Mouse (Mus musculus) olfactory bulb, adult 2 months (tissue): ENCODE data around the gene Gldn. TPM values are rescaled to one million over a fixed set of nuclear protein-coding genes. Genes with fewer than 3 reads are reported as not detected.

ENCODE experiments used
- H3K27ac ChIP-seq: fragments of 200-500 bp; 2 replicates; pipeline ENCODE4 v1.5.1; 2012; ENCODE audit warnings: low read depth, low read length; ENCODE audit not compliant: insufficient read depth
- H3K4me1 ChIP-seq: fragments of 200-500 bp; 2 replicates; pipeline ENCODE4 v1.6.1; 2012; ENCODE audit warnings: low read length; ENCODE audit not compliant: control insufficient read depth, insufficient read depth
- H3K4me3 ChIP-seq: fragments of 200-500 bp; 2 replicates; pipeline ENCODE4 v1.5.1; 2012; ENCODE audit warnings: mild to moderate bottlenecking, low read depth, low read length, moderate library complexity; ENCODE audit not compliant: insufficient read depth
- CTCF ChIP-seq: fragments of 200-500 bp; IDR thresholded peaks from 2 replicates; pipeline ENCODE4 v1.5.1; 2012; ENCODE audit warnings: low read depth, mild to moderate bottlenecking, low read length, moderate library complexity; ENCODE audit not compliant: insufficient read depth
- POLR2A ChIP-seq: fragments of 200-500 bp; IDR thresholded peaks from 2 replicates; pipeline ENCODE4 v1.6.1; 2012; ENCODE audit warnings: mild to moderate bottlenecking, low read depth, low read length, moderate library complexity; ENCODE audit not compliant: insufficient read depth
- WGBS: fragments of 180-500 bp; shearing (Covaris S2); methylation state at CpG from one replicate; pipeline ENCODE4 v1.1.7; 2018; 5-methylcytosine and 5-hydroxymethylcytosine counted together
- polyA plus RNA-seq: library from polyadenylated mRNA; stranded (reverse); fragments of >200 nt; gene quantifications from 2 replicates; pipeline ENCODE4 v1.2.4, GENCODE M21; 2012; ENCODE audit warnings: low replicate concordance; ENCODE audit not compliant: missing spikeins, insufficient read depth, insufficient read length

Gldn gene
- polyA plus RNA-seq, 1 experiment, result not detected

DNA sequence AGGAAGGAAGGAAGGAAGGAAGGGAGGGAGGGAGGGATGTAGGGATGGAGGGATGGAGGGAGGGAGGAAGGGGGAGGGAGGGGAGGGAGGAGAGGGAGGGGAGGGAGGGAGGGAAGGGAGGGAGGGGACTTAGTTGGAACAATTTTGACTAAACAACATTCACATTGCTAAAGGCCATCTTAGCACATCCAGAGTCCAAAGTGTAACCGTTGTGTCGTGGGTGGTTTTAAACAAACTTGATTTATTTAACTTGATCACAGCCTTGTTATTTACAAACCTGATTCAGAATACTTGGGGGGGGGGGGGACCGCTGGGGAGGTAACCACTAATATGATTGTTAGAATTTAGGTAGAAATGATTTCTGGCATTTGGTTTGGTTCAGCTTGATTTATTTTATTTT, 13.1 kb downstream of the Gldn start:
- H3K4me3 ChIP-seq, result no peak overlapping the region
- 85% methylated on average over 3 of the region's 3 CpGs for WGBS
- TF ChIP-seq CTCF (no peak), POLR2A (no peak)
- no peaks in the 10 kb centered on the region for H3K4me1 ChIP-seq
- no peak overlapping the region for H3K27ac ChIP-seq

DNA sequence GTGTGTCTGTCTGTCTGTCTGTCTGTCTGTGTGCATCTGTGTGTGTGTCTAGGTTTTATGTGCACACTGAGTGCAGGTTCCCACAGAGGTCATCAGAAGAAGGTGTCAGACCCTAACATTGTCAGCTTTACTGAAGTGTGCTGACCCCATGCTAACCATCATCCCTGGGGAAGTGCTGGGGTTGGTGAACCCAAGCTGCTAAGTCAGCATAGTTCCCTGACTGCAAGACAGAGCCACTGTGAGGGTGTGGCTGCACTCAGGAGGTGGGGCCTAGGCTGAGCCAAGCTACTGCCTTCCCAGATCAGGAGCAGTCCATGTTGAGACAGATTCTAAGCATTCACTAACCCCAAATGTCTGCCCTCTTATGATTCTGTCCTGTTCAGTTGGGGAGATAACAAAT, 13.5 kb downstream of the Gldn start:
- Histone ChIP-seq H3K4me1 (no peaks in the 10 kb centered on the region), H3K4me3 (no peak overlapping the region), H3K27ac (no peak overlapping the region)
- no peak for TF ChIP-seq CTCF
- no peak for TF ChIP-seq POLR2A

DNA sequence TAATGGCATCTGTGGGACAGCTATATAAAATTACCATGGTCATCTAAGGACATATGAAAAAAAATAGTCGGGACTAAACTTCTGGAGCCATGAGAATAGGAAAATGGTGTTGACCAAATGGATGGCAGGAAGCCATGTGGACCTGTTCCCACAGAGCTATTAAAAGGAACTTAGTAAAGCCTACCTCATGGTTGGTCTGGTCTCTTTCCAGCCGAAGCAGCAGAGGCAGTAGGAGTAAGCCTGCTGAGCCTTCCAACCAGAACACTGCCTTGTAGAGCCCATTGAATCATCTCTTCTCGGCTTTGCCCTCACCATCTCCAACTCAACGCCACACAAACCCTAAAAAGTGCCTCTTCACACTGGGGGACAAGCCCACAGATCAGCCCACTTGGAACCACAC, 15.0 kb downstream of the Gldn start:
- Histone ChIP-seq H3K4me3 (no peak overlapping the region), H3K27ac (no peak overlapping the region), H3K4me1 (no peaks in the 10 kb centered on the region)
- TF ChIP-seq CTCF (no peak), POLR2A (no peak)
- 56% methylated on average over 4 of the region's 4 CpGs for WGBS

DNA sequence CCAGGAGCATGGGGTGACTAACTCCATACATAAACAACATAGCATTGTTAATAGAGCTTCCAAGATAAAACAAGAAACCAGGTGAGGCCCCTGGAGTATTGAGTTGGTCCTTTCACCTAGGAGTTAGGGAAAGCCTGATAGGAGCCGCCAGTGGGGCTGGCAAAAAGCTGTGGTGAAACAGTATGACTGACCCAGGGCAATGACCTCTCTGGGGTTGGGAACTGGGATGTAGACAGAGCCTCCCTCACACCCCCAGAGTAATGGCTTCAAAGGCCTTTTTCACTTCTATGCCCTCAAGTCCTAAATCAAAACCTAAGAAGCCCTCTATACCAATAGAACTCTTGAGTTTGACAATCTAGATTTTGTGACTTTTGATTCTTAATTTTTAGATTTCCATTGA, 21.9 kb downstream of the Gldn start:
- no peaks in the 10 kb centered on the region for H3K4me1 ChIP-seq
- 85% methylated on average over 1 of the region's 1 CpGs for WGBS

DNA sequence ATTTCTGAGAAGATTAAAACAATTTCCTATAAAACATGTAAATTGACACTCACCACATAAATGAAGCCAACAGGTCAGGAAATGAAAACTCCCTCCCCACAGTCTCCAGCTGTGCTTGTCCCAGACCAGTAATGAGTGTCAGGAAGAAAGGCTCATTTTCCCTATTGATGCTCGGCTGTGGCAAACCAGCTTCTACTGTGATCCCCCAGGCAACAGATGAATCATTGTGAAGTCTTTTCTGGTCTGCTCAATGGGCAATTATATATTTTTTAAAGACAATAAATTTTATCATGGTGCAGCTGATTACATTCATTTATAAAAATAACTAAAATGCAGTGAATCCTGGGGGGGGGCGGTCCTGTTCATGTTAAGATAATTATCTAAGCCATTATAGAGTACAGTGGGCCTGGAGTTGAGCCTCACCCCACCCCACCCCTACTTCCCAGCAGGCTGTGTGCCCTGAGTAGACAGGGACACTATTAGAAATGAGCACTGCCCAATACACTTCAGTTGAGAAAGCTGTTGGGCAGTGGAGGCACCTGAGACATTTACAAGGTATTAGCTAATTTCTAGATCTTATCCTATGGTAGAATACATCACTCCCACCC, 22.6 kb downstream of the Gldn start:
- TF ChIP-seq POLR2A (no peak), CTCF (no peak)
- 45% methylated on average over 2 of the region's 2 CpGs for WGBS
- H3K27ac ChIP-seq, result no peak overlapping the region
- H3K4me1 ChIP-seq, result no peaks in the 10 kb centered on the region
- no peak overlapping the region for H3K4me3 ChIP-seq

More for the DNA sequence above, 21.9 kb downstream of the Gldn start:
- Histone ChIP-seq H3K4me3 (no peak overlapping the region), H3K27ac (no peak overlapping the region)
- TF ChIP-seq POLR2A (no peak), CTCF (no peak)

DNA sequence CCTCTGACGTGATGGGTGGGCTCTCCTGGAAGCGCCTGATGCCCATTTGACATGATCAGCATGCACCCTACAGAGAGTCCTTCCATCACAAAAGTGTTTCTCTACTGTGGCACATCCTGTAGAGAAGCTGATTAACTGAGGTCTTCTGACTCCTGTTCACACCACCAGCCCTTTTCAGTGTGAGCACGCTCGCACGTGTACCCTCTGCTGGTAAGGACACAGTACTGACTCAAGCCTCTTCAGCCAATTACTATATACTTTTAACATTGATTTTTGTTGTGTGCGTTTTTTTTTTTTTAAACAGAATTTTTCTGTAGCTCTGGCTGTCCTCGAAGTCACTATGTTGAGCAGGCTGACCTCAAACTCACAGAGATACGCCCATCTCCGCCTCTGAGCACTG, 30.1 kb downstream of the Gldn start:
- Histone ChIP-seq H3K4me1 (no peaks in the 10 kb centered on the region), H3K4me3 (no peak overlapping the region), H3K27ac (no peak overlapping the region)
- TF ChIP-seq POLR2A, result no peak
- TF ChIP-seq CTCF, result no peak
- 82% methylated on average over 9 of the region's 9 CpGs for WGBS

DNA sequence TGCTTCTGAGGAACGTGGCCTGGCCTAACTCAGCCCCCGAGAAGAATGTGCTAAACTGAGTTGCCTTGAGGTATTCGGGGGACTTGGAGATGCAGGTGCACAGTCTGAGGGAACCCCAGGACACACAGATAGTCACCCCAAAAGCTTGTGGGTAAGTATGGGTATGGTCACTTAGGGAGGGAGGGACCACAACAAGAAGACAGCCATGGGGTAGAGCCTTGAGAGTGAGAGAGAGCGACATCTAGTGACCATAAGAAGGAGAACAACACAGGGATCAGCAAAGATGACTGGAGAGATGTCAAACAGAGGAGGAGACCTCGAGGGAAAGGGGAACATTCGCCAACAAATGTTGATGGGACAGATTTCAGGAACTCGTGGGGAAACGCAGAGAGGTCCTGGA, 37.2 kb downstream of the Gldn start:
- no peak for TF ChIP-seq POLR2A
- no peak for TF ChIP-seq CTCF
- H3K4me1 ChIP-seq, result no peaks in the 10 kb centered on the region
- 46% methylated on average over 8 of the region's 8 CpGs for WGBS
- H3K27ac ChIP-seq, result no peak overlapping the region
- no peak overlapping the region for H3K4me3 ChIP-seq

DNA sequence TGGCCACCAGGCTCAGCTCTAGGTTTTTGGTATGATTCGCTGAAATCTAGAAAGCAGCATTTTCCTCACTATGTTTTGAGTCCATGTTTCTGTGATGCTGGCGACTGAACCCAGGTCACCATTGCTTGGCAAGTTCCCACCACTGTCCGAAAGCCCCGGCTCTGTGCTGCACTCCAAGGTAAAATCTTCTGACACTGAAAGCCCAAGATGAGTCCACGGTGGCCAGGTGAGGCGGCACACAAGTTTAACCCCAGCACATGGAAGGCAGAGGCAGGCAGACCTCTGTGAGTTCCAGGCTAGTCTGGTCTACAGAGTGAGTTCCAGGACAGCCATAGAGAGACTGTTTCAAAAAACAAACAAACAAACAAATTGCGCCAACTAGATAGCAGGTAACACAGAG, 42.9 kb downstream of the Gldn start:
- Histone ChIP-seq H3K4me1 (no peaks in the 10 kb centered on the region), H3K27ac (no peak overlapping the region), H3K4me3 (no peak overlapping the region)
- WGBS, result 94% methylated on average over 7 of the region's 7 CpGs
- TF ChIP-seq CTCF, result no peak
- no peak for TF ChIP-seq POLR2A

DNA sequence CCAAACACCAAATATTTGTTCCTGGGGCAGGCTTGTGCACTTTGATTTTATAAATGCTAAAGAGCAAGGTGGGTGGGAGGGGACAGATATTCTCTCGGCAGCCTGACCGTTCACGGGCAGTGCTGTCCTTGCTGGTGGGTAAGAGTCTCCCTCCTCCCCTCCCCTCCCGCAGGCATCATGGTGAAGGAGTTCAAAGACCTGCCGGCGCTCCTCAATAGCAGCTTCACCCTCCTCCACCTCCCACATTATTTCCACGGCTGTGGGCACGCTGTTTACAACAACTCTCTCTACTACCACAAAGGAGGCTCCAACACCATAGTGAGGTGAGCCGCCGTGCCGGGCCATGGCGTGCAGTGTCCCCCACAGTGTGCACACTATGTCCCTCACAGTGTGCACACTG, 49.3 kb downstream of the Gldn start:
- no peak overlapping the region for H3K27ac ChIP-seq
- no peak overlapping the region for H3K4me3 ChIP-seq
- 54% methylated on average over 12 of the region's 12 CpGs for WGBS
- no peaks in the 10 kb centered on the region for H3K4me1 ChIP-seq
- TF ChIP-seq CTCF, result no peak
- TF ChIP-seq POLR2A, result no peak
